Mouse (Mus musculus) lung, postnatal 36 days (tissue): ENCODE measurements around the gene Cops3.

ENCODE experiments used
- DNase-seq: peaks from one replicate; pipeline ENCODE4 v3.0.0; 2022; ENCODE audit warnings: mixed read lengths

Cops3 gene

GRCm38 (mm10) chr11:59777259-59777658 is 62.4 kb downstream of the Cops3 start:
- DNase-seq, result no peak

- no peak for DNase-seq
Observed at GRCm38 (mm10) chr11:59775435-59776148, 64.0 kb downstream of the Cops3 start.

- no peak for DNase-seq
Observed at GRCm38 (mm10) chr11:59774522-59774921, 65.1 kb downstream of the Cops3 start.

GRCm38 (mm10) chr11:59772902-59773301 is 66.7 kb downstream of the Cops3 start:
- DNase-seq, result no peak

GRCm38 (mm10) chr11:59772291-59772690 is 67.3 kb downstream of the Cops3 start:
- DNase-seq, result no peak

GRCm38 (mm10) chr11:59770753-59771152 is 68.9 kb downstream of the Cops3 start:
- DNase-seq, result no peak

GRCm38 (mm10) chr11:59769738-59770137 is 69.9 kb downstream of the Cops3 start:
- no peak for DNase-seq

- no peak for DNase-seq
Observed at GRCm38 (mm10) chr11:59769307-59769706, 70.3 kb downstream of the Cops3 start.
